Mouse (Mus musculus): ENCODE data around the gene Cep41.

GRCm38 (mm10) chr6:30653518-30653917, 40.0 kb downstream of the Cep41 start:
- TF ChIP-seq CTCF (IDR thresholded peaks at IDR 0.05; ENCODE audit: borderline replicate concordance, control insufficient read depth, extremely low read depth, insufficient read depth, low read length, poor library complexity) (no peak), POLR2A (IDR thresholded peaks at IDR 0.05; ENCODE audit: control insufficient read depth, extremely low read depth, insufficient read depth, low read length, poor library complexity) (no peak)
